Mouse (Mus musculus): Measurements from ENCODE around the gene Ssh2.

Ssh2 gene

DNA sequence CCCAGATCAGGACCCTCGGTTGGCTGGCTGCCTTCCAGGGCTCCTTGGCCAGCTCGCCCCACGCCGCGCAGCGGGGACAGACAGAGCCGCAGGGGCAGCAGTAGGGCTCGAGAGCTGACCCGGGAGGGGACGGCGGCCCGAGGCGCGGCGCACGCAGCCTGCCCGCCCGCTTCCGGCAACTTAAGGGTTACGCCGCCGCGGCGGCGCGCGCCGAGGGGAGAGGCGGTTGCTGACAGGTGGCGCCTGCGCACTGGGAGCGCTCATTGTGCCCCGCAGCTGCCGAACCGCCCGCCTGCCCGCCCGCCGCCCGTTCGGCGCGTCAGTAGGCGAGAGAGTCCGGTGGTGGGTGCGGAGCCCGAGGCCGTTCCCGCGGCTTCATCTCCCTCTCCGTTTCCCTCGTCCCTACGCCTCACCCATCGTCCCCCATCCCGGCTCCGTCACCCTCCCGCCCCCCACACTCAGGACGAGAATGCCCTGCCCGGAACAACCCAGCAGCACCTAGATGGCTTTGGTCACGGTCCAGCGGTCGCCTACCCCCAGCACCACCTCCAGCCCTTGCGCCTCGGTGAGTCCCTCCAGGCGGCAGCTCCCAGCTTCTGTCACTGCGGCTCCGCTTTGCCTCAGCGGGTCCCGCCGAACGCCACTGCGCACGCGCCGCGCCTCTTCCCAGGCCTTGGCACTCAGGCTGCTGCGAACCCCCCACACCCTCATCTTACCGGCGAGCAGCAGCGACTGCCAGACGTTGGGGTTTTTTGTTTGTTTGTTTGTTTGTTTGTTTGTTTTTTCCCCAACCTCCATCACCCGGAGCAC is at the start of gene Ssh2:
Gene Ssh2, plus strand, starts transcription at position 337 of the 810 bp plus-strand sequence.
- peak; percentile 83 for ATAC-seq (ENCODE audit: low TSS enrichment)

DNA sequence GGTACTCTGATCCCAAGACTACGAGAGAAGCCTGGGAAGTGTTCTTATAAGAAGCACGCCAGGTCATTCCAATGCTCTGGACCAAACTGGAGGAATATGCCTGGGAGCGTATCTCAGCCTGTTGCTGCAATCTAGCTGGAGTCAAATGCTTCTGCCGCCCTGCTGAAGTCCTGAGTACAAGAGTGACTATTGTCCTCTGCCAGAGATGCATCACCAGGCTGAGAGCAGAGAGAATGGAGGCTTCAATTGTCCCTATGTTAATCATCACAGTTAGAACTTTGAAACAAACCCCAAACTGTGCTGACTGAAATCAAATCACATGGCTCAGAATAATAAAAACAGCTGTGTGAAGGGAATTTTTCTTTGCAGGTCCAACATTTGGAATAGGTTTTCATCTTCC is 42.4 kb upstream of the Ssh2 start:
- peak; percentile 23; the same call in 1 of the 2 replicates for ATAC-seq (ENCODE audit: low TSS enrichment)

DNA sequence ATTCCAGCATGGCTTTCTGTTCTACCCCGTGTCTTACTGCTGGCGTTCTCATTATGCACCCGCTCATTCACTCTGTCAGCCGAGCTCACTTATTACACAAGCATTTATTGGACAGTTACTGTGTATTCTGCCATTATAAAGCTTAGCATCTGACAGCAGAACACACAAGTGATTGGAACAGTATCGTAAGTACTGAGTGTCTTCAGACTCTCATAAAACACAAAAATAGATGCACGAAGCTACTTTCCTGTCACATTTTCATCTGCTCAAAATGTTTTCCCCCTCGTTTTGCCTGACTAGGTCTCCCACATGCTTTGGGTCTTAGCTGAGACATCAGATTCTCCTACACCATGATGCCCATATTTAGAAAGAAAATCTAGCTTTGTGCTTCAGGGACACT is 41.6 kb upstream of the Ssh2 start:
- ATAC-seq (ENCODE audit: low TSS enrichment): peak; percentile 84

DNA sequence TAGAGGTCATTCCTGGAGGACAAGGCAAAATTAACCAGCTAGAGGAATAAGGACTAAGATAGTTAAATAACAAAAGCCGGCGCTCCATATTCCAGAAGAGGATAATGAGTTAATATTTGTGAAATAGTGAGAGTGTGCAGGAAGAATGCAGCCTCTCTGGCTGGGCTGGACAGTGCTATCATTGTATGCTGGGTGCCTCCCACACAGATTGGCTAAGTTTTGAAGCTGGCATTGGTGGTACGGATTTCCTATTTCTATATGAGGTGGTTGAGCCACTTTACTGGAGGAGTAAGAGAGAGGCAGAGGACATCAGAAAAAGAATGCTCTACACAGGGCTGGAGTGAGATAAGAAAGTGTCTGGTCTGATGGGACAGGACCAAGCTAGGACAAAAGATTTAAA is 36.3 kb upstream of the Ssh2 start:
- ATAC-seq (ENCODE audit: low TSS enrichment): no peak

DNA sequence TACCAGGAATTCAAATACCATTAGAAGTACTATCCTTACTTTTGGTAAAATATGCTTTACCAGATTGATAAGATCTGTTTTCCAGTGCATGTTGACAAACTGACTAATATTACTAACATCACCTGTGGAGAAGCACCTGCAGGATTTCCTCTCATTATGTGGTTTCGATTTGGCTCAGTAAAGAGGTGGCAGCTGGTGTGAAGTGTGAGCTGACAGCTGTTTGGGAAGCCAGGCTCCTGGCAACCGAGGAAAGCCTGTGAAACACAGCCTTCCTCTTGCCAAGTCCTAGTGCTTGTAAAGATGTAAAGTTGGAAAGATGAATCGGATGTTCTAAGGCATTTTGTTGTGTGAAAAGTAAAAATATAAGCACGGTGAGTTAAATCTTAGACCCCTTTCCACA is 35.2 kb upstream of the Ssh2 start:
- ATAC-seq (ENCODE audit: low TSS enrichment): no peak

DNA sequence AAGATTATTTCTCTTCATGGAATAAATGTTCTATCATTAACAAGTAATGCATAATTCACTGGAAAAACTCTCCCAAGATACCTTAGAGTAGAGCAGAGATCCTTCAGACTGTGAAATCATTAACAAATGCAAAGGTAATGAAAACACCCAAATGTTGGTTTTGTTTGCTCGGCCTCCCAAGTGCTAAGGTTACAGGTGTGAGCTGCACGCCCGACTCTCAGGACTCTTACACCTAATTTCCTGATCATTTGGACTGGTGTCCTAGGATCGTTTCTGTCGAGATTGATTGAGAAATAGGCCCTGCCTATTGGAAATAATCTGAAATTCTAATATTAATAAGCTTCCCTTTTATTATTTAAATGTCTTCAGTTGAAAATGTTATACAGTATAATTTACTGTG is 34.6 kb upstream of the Ssh2 start:
- ATAC-seq (ENCODE audit: low TSS enrichment): no peak

DNA sequence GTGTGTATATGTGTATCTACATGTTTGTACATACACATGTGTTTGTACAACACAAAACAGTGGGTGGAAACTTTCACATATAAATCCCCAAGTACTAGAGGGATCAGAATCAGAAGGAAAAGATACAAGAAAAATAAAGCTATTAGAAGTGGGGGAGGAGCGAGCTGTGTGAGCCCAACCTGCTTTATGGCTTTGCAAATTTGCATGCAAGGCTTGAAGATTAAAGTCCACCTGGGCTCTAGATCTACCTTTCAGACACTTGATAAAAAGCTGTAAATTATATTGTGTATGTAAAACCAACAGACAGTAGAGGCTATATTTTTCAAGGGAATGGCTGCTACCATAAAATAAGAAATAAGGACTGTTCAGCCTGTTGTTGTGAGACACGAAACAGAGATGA is 34.0 kb upstream of the Ssh2 start:
- ATAC-seq (ENCODE audit: low TSS enrichment): no peak

DNA sequence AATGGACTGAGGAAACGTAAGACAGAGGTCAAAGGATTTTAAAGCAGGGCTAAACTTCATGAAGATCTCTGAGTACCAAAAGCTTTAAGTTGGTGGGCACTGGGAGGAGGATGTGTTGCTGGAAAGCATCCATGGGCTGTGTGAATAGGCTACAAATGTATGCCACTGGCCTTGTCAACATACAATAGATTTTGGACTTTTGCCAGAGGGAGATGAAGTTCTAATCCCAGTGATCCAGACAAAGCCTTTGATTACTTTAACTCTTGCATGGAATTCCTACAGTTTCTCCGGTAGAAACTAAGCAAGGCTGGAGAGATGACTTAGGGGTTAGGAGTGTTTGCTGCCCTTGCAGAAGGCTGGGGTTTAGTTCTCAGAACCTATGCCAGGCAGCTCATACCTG is 33.5 kb upstream of the Ssh2 start:
- no peak for ATAC-seq (ENCODE audit: low TSS enrichment)

DNA sequence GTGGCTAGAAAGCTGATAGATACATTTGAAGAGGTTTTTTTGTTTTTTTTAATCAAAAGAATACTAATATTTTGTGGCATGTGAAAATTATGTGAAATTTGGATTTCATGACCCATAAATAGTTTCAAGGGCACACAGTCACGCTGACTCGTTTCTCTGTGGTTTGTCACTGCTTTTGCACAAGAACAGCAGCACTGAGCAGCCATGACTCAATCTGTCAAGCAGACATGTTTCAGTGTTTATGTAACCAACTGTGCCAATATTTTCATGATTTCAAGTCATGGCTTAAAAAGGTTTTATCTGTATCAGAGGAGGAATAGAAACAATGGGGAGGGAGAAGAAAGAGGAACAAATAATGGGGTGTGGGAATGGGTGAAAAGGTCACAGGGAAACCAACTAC is 31.2 kb upstream of the Ssh2 start:
- ATAC-seq (ENCODE audit: low TSS enrichment): no peak

DNA sequence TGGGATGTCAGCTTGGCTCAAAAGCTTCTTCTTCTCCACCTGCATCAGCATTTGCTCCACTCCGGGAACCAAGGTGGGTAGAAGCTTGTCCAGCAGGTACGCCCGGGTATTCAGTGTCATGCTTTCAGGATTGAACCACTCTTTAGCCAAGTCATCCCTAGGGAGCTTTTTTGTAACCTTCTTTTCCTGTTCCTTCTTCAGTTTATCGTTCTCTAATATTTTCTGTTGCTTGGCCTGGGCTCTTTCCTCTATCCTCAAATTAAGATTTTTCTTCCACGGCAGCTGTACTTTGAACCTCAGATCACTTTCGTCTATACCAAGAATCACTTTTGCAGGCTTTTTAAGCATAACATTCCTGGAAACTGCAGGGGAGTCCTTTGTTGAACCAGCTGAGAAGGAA is 27.2 kb upstream of the Ssh2 start, which contains the start of gene Efcab5:
Gene Efcab5, minus strand, starts transcription at position 101 of the 400 bp plus-strand sequence.
- no peak for ATAC-seq (ENCODE audit: low TSS enrichment)

DNA sequence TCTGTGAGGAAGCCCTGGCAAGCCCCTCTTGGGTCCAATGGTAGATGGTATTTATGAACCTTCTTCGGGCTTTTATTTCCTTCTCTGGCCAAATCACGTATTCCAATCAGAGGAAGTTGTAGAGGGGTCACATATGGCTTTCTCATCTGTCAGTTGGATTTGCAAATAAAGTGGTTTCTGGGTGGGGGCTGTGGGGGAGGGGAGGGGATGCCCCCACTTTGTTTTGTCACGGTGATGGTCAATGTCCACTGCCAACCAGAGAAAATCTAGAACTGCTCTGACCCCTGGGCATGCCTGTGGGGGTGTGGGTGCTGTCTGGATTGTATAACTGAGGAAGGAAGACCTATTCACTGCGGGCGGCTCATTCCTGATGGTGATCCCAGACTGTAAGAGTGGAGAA is 22.7 kb upstream of the Ssh2 start:
- no peak for ATAC-seq (ENCODE audit: low TSS enrichment)

DNA sequence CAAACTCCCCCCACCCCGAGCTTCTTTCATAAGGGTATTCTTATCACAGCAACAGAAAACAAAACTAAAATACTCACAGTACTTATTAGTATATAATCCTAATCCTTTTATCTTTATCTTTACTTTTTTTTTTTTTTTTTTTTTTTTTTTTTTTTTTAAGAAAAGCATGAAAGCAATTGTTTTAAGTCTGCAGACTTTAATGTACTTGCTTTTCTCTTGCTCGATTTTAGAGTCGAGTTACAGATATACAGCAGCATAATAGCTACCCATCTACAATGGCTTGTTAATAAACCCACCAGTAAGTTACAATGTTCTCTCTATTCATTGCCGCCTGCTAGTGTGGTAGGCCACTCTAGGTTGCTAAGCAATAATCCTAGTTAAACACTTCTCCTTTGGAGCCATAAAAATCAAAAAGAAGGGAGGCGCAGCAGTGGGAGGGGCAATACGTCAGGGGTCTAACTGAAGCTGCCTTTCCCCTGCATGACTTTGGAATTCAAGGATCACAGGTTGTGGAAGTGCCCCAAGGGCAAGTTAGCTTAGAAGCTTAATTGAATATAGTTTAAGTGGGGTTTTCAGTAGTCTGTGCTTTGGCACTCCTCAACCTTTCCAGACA is 22.0 kb upstream of the Ssh2 start:
- ATAC-seq (ENCODE audit: low TSS enrichment): no peak

DNA sequence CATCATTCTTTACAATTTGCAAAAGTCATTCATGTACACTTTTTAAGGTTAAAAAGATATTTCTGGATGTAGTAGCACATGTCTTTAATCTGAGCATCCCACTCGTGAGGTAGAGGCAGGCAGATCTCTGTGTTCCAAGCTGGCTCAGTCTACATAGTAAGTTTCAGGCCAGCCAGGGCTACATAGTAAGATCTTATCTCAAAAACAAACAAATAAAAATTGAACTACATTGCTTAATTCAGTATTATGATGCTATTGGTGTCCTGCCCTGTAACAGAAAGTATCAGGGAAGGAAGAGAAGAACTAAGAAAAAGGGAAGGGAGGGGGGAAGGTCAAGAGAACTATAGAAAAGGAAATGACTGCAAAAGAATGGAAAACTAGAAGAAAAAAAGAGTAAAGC is 21.3 kb upstream of the Ssh2 start:
- no peak for ATAC-seq (ENCODE audit: low TSS enrichment)

DNA sequence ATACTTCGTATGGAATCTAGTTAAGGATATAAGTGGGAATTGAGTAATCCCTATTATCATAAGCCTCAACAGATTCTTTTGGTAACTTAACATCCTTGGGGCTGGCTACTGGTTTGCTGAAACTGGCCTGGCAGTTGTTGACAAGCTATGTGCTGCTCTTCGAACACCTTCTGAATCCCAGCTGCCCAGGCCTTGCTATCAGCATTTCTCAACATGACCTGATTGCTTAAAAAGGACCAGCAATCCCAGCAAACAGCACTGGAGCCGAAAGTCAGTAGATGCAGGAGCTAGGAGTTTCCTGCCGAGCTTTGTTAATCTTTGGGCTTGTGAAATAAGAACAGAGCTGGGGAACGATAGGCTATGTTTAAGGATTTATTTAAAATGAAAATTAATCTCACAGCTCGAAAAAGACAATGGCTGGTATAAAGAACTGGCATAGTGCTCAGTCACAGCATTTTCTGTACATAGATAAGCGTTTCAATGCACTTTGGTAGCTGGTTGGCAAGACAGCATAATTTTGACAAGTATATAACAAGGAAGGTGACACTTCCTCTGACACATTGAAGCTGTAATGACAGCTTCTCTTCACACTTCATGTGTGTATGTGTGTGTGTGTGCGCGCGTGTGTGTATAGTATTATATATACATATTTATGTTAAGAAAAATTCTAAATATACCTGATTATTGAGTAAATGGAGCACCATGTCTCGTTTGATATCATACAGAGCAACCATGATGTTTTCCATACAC is 20.6 kb upstream of the Ssh2 start:
- no peak for ATAC-seq (ENCODE audit: low TSS enrichment)

DNA sequence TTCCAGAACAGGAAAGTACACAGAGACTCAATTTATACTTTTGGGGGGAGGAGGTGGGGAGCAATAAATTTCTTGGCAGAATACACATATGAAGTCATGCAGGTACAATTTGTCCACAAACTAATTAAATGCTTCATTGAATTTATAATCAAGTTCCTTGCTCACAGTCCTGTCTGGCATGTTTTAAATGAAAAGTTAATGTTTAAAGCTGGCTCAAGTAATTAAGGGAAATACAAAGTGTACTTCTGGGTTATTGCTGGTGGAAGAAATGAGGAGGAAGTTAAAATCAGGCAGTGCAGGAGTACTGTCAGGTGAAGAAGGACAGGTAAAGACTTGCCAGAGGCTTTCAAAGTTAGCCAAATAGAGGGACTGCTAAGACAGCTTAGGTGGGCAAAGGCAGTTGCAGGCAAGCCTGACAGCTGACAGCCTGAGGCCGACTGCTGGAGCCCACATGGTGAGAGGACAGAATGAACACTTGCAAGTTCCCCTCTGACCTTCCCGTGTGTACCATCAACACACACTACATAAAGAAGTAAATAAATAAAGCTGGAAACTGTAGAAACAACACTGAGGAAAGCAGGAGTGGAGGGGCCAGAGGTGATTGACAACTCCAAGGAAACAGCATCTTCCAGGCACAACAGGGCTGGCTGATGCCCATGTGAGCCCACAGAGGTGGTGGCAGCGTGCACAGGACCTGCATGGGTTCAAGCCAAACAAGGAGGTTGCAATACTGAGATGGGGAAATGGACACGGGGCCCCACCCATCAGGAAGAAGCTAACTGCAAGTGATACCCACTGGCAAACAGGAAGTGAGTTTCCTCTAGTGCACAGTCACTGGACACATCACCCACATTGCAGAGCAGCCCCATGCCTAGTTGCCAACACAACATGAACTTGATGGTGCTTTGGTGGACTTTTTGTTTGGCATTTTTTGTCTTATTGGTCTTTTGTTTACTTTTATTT is 19.6 kb upstream of the Ssh2 start:
- ATAC-seq (ENCODE audit: low TSS enrichment): no peak

DNA sequence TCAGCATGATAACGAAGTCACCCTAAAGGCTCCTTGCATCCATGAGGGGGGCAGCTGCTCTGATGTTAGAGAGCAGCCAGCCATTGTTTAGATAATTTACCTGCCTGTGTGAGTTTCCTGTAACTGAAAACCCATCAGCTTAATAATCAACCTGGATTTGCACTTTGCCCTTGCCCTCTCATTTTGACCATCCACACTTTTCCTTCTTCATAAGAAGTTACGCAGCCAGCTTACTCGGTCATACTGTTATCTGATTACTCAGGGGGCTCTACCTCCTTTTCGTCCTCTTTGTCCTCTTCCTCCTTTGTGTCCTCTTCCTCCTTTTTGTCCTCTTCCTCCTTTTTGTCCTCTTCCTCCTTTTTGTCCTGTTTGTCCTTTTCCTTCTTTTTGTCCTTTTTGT is 16.5 kb upstream of the Ssh2 start:
- no peak for ATAC-seq (ENCODE audit: low TSS enrichment)

DNA sequence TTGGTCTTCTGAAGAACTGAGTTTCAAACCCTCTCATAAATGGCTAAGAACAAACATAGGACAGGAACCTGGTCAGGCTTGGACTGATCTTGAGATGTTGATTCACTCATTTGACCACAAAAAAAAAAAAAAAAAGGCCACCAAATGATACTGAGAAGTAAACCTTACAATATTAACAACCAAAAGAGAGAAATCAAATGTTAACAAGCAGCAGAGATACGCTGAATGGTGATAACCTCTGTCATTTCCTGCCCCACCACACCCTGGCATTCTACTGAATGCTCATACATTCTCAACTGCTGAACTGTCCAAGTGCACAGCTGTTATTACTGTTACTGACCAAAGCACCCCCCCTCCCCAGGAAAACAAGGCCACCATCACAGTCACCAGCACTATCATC is 15.4 kb upstream of the Ssh2 start:
- no peak for ATAC-seq (ENCODE audit: low TSS enrichment)

DNA sequence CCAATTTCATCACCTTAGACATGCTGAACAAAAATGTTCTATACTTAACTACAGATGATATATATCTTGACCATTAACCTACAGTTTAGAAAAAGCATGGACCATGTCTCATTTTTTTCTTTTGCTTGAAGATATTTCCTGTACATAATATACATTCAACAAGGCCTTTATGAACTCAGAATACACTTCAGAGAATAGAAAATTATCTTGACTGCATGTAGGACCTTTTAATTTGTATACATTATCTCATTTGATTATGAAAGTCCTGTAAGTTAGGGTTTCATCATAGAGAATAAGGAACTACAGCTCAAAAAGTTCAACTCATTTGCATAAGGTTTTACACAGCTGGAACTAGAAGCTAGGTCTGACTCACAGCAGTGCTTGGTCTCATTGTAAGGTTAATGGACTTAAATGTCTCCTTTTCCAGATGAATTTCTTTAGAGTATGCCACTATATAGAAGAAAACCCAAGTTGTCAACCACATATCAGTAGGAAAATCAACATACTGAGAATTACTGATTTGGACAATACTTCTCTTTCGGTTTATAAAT is 1.9 kb upstream of the Ssh2 start:
- no peak for ATAC-seq (ENCODE audit: low TSS enrichment)

DNA sequence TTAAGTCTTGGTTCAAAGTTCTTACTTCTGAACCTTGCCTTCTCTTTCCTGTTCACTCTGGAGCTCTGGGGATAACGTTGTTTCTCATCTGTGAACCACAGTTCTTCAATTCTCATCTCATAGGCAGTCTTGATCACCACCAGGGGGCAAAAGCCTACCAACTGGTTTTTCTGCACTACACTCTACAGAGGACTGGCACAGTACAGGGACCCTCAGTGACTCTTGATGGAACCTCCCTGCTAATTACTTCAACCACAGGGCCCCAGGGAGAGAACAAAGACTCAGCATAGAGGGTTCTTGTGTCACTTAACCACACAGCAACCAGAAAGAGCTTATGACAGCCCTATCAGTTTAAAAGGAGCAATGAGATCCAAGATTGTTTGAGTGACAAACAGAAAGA is 1.3 kb upstream of the Ssh2 start:
- peak; percentile 60; the same call in 1 of the 2 replicates for ATAC-seq (ENCODE audit: low TSS enrichment)

DNA sequence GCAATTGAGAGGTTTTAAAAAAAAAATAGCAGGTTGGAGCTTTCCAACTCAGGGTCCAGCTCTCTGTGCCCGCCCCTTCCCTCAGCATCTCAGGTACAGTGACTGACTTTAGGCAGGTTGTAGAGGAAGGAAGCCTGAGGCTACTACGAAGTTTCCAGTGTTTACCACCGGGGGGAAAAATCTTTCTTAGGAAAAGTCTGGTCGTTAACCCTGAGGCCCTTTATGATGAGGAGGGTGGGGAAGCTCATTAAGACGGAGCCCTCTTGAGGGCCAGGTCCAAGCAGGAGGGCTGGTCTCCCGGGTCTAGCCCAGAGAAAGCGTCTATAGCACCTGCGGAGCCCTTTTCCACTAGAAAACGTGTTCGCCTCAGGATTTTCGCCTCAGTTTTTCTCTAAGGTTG is 604 bp upstream of the Ssh2 start:
- ATAC-seq (ENCODE audit: low TSS enrichment): peak; percentile 22; the same call in 1 of the 2 replicates

DNA sequence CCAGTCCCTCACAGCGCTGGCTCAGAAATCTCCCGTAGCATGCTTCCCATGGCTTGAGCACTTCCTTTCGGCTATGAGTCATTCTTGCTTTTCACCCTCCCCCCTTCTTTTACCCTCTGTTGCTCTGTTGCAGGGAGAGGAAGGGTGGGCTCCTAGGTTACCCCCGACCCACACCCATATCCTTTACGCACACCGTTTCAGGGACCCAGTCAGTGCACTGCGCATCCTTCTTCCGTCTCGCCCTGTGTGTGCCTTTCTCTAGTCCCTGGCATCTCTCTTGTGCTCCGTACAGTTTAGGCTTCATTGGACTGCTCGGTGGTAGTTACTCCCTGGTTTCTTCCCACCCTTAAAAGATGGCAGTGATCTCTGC is 659 bp downstream of the Ssh2 start:
- peak; percentile 64 for ATAC-seq (ENCODE audit: low TSS enrichment)
